Mouse (Mus musculus) spleen, postnatal 0 days (tissue): Measurements from ENCODE around the gene Pik3c2g. TPM values are rescaled to one million over a fixed set of nuclear protein-coding genes. Genes with fewer than 3 reads are reported as not detected.

ENCODE experiments used
- polyA plus RNA-seq: library from polyadenylated mRNA; unstranded; fragments of >200 nt; fragmentation: Nextera tagmentation; extraction: Ambion mirVana; gene quantifications from 2 replicates; pipeline ENCODE4 v1.2.1, GENCODE M21; 2015

The Pik3c2g gene
- not detected in 2 replicates for polyA plus RNA-seq

DNA sequence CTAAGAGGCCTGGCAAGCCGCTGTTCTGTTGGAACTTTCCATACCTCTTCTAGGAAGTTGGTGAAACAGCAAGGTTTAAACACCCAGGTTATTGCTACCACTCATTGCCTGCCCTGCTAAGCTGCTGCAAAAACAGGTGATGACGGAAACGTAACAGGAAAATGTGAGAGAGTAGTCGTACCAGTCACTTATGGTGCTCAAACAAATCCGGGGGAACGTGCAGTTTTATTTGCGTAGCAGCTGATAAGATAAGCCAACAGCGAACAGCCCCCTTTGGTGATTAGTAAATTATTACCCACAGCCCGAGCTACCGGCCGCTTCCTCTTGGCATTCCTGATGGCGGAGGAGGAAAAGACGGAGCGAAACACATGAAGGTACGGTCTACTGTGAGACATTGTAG, at the start of gene Pik3c2g:
Gene Pik3c2g (plus strand): TSS at position 330 of the 400 bp plus-strand sequence.

Other genes starting within 250 kb of the Pik3c2g start
- gene Rergl, start 85.2 kb upstream of the Pik3c2g start, polyA plus RNA-seq: 0.47 and 0.99 TPM in 2 replicates